Mouse (Mus musculus) ovary, postnatal 36 days (tissue): Measurements from ENCODE around the gene Raly.

ENCODE experiments used
- DNase-seq: peaks from one replicate; pipeline ENCODE4 v3.0.0; 2022; ENCODE audit warnings: low spot score, mixed read lengths

The Raly gene

DNA sequence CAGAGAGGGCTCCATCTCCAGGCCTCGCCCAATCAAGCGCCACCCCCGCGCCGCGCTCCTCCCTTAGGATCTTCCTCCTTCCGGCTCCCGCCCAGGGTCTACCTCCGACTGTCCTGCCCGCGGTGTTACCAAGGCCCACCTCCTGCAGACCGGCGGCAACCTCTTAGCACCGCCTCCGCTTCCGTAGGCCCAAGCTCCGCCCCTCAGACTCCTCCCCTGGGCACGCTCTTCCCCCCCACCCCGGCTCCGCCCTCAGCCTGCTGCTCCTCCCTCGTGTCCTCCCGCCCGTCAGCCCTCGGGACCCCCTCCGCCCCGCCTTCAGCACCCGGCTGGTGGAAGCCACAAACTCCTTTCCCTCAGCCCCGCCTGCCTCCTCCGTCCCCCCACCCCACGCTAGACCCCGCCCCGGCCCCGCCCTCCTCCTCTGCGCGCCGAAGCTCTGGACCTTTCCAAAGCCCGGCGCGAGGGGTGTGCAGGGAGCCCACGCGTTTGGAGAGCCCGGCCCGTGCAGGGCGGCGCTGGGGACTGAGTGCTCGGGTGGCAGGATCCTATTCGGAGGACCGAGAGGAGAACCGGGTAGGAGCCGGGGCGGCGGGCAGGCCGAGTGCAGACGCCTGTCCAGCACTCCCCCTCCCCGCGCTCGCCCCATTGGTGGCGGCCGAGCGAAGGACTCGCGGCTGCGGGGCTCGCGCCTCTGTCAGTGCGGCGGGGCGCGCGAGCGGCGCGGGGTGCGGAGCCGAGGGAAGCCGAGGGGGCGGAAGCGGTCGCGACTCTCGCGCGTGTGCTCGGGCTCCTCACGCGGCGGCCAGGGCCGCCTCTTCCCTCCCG lies at the start of gene Raly, which contains the start of gene a:
Gene Raly (plus strand): TSS at position 441 of the 828 bp plus-strand sequence.
Gene a (plus strand): TSS at position 747 of the 828 bp plus-strand sequence.
- peak; percentile 98 for DNase-seq

- DNase-seq: no peak
Measured at GRCm38 (mm10) chr2:154742911-154743819, 47.7 kb upstream of the Raly start.

GRCm38 (mm10) chr2:154743915-154744314 lies 47.0 kb upstream of the Raly start:
- no peak for DNase-seq

DNA sequence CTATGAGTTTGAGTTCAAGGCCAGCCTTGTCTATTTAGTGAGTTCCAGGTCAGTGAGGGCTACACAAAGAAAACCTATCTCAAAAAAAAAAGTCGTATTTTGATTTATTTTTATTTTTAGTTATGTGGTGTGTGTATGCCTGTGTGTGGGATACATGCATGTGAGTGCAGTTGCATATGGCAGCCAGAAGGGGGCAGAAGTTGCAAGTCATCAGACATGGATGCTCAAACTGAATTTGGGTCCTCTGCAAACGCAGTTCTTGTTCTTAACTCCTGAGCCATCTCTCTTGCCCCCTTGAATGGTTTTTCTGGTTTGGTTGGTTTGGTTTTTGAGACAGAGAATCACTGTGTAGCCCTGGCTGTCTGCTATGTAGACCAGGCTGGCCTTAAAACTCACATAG lies 42.5 kb upstream of the Raly start:
- no peak for DNase-seq

GRCm38 (mm10) chr2:154749046-154750036 lies 41.6 kb upstream of the Raly start:
- no peak for DNase-seq

GRCm38 (mm10) chr2:154751924-154752323 lies 39.0 kb upstream of the Raly start:
- DNase-seq: peak; percentile 47

DNA sequence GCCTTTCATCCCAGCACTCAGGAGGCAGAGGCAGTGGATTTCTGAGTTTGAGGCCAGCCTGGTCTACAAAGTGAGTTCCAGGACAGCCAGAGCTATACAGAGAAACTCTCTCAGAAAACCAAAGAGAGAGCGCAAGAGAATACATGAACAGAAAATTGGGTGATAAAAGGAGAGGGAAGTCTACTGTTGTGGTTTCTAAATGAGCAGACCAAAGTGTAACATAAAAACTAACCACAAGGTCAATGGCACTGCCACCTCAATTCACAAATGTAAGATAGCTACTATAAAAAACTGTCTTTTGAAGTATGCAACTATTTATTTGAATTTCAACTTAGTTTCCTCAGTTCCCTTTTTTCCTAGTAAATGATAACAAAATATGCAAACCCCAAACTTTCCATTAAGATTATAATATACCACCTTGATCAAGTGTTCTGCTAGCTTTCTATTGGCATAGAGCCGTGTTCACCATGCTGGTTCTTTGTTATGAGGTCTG lies 36.8 kb upstream of the Raly start:
- DNase-seq: no peak

GRCm38 (mm10) chr2:154755791-154756190 lies 35.1 kb upstream of the Raly start:
- no peak for DNase-seq

DNA sequence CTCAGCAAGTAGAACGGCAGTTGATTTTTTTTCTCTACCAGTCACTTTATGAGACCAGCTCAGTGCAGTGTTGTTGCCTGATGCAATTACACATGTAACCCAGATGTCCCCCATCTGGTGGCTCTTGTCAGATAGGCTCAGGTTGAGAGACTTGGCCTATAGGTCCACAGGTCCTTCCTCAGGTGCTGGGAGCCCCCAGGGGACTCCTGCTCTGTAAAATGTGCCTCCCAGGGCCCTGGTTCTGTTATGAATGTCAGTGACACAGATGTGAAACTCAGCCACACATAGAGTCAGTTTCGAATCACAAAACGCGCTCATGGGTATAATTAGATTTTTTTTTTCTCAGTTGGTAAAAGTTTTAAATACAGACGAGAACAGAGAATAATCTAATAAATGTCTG lies 33.2 kb upstream of the Raly start:
- no peak for DNase-seq

- no peak for DNase-seq
Measured at GRCm38 (mm10) chr2:154758454-154758853, 32.4 kb upstream of the Raly start.

DNA sequence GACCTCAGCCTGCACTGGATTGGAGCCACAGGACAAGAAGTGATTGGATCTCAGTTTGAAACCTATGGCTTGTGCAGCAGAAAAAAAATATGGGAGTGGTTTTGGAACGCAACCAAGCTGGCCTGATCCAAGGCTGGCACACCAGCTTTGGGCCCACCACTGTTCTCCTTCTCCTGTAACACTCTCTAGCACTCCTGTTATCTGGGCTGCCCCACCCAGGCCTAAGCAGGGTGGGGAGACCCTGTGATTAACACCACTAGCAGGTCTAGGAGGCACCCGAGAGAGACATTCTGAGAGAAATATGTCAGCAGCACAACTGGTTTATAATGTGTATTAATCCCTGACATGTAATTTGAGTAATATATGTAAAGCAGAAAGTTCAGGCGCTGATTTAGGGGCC lies 27.7 kb upstream of the Raly start:
- DNase-seq: no peak

- no peak for DNase-seq
Measured at GRCm38 (mm10) chr2:154764828-154765497, 25.9 kb upstream of the Raly start.

- no peak for DNase-seq
Measured at GRCm38 (mm10) chr2:154765554-154766008, 25.3 kb upstream of the Raly start.

- no peak for DNase-seq
Measured at GRCm38 (mm10) chr2:154767051-154767450, 23.8 kb upstream of the Raly start.

- DNase-seq: no peak
Measured at GRCm38 (mm10) chr2:154769930-154770329, 21.0 kb upstream of the Raly start, which contains the start of gene Gm14214. Gene Gm14214 (minus strand): TSS chr2:154770030.

- DNase-seq: no peak
Measured at GRCm38 (mm10) chr2:154771604-154772003, 19.3 kb upstream of the Raly start.

DNA sequence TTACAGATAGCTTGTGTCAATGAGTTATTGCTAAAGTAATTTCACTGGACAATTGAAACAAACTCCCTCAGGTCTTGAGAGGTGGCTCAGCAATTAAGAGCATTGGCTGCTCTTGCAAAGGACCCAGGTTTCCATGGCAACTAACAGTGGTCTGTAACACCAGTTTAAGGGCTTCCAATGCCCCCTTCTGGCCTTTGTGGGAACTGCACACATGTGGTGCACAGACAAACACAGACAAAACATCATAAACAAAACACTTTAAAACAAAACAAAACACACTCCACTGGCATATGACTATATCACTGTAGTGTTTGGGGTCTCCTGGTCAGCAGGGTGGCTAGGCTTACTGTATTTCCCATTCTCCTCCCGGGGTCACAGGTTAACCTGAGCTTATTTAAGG lies 16.9 kb upstream of the Raly start:
- no peak for DNase-seq

DNA sequence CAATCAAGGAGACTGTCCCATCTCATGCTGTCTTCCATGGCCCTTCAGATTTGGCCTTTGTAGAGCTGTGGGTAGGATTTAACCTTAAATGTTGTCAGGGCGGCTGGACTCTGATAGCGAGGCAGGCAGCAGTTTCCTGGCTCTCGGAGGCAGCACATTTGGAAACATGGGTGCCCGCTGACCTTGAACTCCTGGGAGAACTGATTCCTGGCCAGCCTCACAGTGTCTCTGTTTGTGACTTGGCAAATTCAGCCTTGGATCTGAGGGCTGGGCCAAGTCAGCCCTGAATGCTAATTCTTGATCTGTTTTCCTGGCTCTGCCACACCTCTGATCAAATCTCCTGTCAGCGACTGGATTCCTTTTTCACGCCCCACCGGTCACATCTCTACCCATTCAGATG lies 14.4 kb upstream of the Raly start:
- DNase-seq: peak; percentile 54

DNA sequence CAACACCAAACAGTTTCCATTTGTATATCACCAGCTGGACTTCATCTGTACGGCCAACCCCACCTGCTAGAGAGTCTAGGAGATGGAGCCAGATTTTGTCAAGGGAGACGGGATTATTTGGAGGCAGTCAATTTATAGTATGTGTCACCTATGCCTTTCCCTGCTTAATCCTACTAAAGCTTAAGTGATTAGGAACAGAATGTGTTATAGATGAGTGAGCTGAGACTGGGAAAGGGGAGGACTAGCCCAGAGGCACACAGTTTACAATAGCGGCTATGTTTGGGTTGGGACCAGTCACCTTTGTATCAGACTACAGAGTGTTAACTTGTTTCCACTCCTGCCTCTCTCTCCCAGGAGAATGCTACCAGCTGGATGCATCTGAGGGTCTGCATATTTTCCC lies 11.2 kb upstream of the Raly start:
- no peak for DNase-seq

DNA sequence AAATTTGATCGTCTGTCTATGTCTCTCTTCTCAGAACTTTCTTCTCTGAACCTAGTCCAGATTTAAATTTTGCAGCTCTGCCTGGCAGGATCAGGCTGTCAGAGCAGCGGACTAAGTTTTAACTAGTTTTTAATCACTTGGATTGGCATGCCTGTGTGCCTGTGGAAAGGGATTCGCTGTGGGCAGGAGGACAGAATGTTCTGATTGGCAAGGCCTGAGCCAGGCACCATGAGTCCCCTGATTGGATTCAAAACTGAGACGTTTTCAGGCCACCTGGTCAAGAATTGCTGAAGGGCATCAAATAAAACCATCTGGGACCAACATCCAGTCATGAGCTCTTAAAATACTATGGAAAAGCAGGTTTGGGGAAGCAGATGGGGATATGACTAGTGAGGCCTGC lies 8.5 kb upstream of the Raly start:
- no peak for DNase-seq
